Mouse (Mus musculus) liver, embryonic 12.5 days (tissue): ENCODE measurements at regions not wholly inside any gene's neighbourhood (a gene's known extent, or its start where the extent isn't known, plus 50 kb on each side); places are given as distances from the start of the nearest gene placed in this dataset.
A peak's percentile ranks its signal among the peaks of the same experiment; 100 is the strongest.

Experiments
- ATAC-seq: fragments of 200-750 bp; cut with Nextera tagmentation; 2 replicates; pipeline ENCODE4 v1.8.0; 2017; ENCODE audit warnings: moderate number of reproducible peaks, mild to moderate bottlenecking, moderate library complexity
- H3K27ac ChIP-seq: fragments of 300-500 bp; sonication (generic); 2 replicates; pipeline ENCODE4 v1.5.1; 2016; ENCODE audit warnings: mild to moderate bottlenecking
- H3K27me3 ChIP-seq: fragments of 300-500 bp; sonication (generic); replicated peaks from 2 replicates; pipeline ENCODE4 v1.6.1; 2016; ENCODE audit warnings: mild to moderate bottlenecking, moderate library complexity
- H3K36me3 ChIP-seq: fragments of 300-500 bp; sonication (generic); 2 replicates; pipeline ENCODE4 v1.6.1; 2016; ENCODE audit warnings: mild to moderate bottlenecking, moderate library complexity
- H3K4me1 ChIP-seq: fragments of 300-500 bp; sonication (generic); 2 replicates; pipeline ENCODE4 v1.6.1; 2016
- H3K4me2 ChIP-seq: fragments of 300-500 bp; sonication (generic); 2 replicates; pipeline ENCODE4 v1.6.1; 2016; ENCODE audit warnings: mild to moderate bottlenecking, moderate library complexity
- H3K4me3 ChIP-seq: fragments of 300-500 bp; sonication (generic); 2 replicates; pipeline ENCODE4 v1.5.1; 2016; ENCODE audit warnings: mild to moderate bottlenecking, moderate library complexity
- H3K9ac ChIP-seq: fragments of 300-500 bp; sonication (generic); 2 replicates; pipeline ENCODE4 v1.6.1; 2016; ENCODE audit warnings: mild to moderate bottlenecking, moderate library complexity
- H3K9me3 ChIP-seq: fragments of 300-500 bp; sonication (generic); replicated peaks from 2 replicates; pipeline ENCODE4 v1.6.1; 2016; ENCODE audit warnings: mild to moderate bottlenecking, moderate library complexity
- WGBS: fragments of 180-500 bp; shearing (Covaris S2); methylation state at CpG from one replicate; pipeline ENCODE4 v1.1.7; 2016; ENCODE audit not compliant: insufficient replicate concordance; 5-methylcytosine and 5-hydroxymethylcytosine counted together

GRCm38 (mm10) chr1:75988496-75988895 lies 442.4 kb downstream of the Slc4a3 start:
- Histone ChIP-seq H3K4me2 (no peak overlapping the region), H3K27ac (no peak overlapping the region), H3K4me1 (no peaks in the 10 kb centered on the region), H3K9me3 (no peaks in the 10 kb centered on the region), H3K9ac (no peak overlapping the region), H3K4me3 (no peak overlapping the region), H3K27me3 (no peaks in the 10 kb centered on the region), H3K36me3 (no peaks in the 10 kb centered on the region)
- WGBS: 56% methylated on average over 3 of the region's 3 CpGs
- ATAC-seq: no peak

GRCm38 (mm10) chr1:75992039-75992438 lies 446.0 kb downstream of the Slc4a3 start:
- H3K9ac ChIP-seq: no peak overlapping the region
- H3K9me3 ChIP-seq: no peaks in the 10 kb centered on the region
- ATAC-seq: no peak
- no peak overlapping the region for H3K4me2 ChIP-seq
- H3K27me3 ChIP-seq: no peaks in the 10 kb centered on the region
- 63% methylated on average over 3 of the region's 3 CpGs for WGBS
- H3K4me1 ChIP-seq: no peaks in the 10 kb centered on the region
- no peak overlapping the region for H3K27ac ChIP-seq
- no peak overlapping the region for H3K4me3 ChIP-seq
- H3K36me3 ChIP-seq: no peaks in the 10 kb centered on the region

- WGBS: 44% methylated on average over 3 of the region's 3 CpGs
- no peaks in the 10 kb centered on the region for H3K4me1 ChIP-seq
- H3K4me2 ChIP-seq: no peak overlapping the region
- H3K9me3 ChIP-seq: no peaks in the 10 kb centered on the region
- no peak overlapping the region for H3K4me3 ChIP-seq
- no peaks in the 10 kb centered on the region for H3K27me3 ChIP-seq
- H3K9ac ChIP-seq: no peak overlapping the region
- H3K36me3 ChIP-seq: no peaks in the 10 kb centered on the region
- no peak for ATAC-seq
- no peak overlapping the region for H3K27ac ChIP-seq
These were observed 451.2 kb downstream of the Slc4a3 start for GRCm38 (mm10) chr1:75997222-75997621.

GRCm38 (mm10) chr1:76001124-76001523 lies 455.1 kb downstream of the Slc4a3 start:
- Histone ChIP-seq H3K9ac (no peak overlapping the region), H3K4me2 (no peak overlapping the region), H3K4me1 (no peaks in the 10 kb centered on the region), H3K9me3 (no peaks in the 10 kb centered on the region), H3K36me3 (no peaks in the 10 kb centered on the region), H3K27me3 (no peaks in the 10 kb centered on the region), H3K4me3 (no peak overlapping the region), H3K27ac (no peak overlapping the region)
- WGBS: 74% methylated on average over 9 of the region's 9 CpGs
- ATAC-seq: no peak

GRCm38 (mm10) chr1:76009601-76010000 lies 463.5 kb downstream of the Slc4a3 start:
- no peaks in the 10 kb centered on the region for H3K27me3 ChIP-seq
- H3K36me3 ChIP-seq: no peaks in the 10 kb centered on the region
- no peak overlapping the region for H3K4me3 ChIP-seq
- no peaks in the 10 kb centered on the region for H3K9me3 ChIP-seq
- no peak overlapping the region for H3K9ac ChIP-seq
- no peak overlapping the region for H3K4me2 ChIP-seq
- no peak overlapping the region for H3K27ac ChIP-seq
- ATAC-seq: no peak
- WGBS: 15% methylated on average over 3 of the region's 3 CpGs
- no peaks in the 10 kb centered on the region for H3K4me1 ChIP-seq

DNA sequence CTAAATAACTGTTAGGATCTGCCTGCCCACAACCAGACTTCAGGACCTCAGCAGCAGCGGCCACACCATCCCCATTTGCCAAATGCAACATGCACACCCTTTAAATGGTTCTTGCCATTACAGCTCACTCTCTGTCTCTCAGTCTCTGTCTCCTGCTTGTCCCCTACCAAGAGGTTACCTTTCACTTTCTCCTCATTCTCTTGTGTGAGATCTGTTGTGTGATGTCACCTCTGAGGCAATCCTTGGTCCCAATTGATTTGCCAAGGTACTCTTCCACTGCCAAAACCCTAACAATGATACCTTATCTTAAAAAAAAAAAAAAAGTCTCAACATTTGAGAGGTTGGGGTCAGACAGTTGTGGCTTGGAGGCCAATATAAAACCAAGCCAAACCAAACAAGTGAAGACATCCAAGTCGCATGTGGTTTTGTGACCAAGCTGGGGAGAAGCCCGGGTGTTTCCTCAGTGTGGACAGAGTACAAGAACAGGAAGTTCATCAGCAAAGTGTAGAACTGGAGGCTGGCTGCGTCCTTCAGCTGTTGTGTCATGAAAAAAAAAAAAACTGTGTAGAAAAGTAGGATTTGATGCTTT lies 464.2 kb downstream of the Slc4a3 start:
- H3K27me3 ChIP-seq: no peaks in the 10 kb centered on the region
- no peak overlapping the region for H3K4me2 ChIP-seq
- 31% methylated on average over 4 of the region's 4 CpGs for WGBS
- no peaks in the 10 kb centered on the region for H3K36me3 ChIP-seq
- H3K4me3 ChIP-seq: no peak overlapping the region
- no peak overlapping the region for H3K27ac ChIP-seq
- no peak for ATAC-seq
- H3K9me3 ChIP-seq: no peaks in the 10 kb centered on the region
- H3K4me1 ChIP-seq: no peaks in the 10 kb centered on the region
- no peak overlapping the region for H3K9ac ChIP-seq

- H3K4me3 ChIP-seq: no peak overlapping the region
- H3K36me3 ChIP-seq: no peaks in the 10 kb centered on the region
- no peaks in the 10 kb centered on the region for H3K27me3 ChIP-seq
- H3K27ac ChIP-seq: no peak overlapping the region
- H3K9me3 ChIP-seq: no peaks in the 10 kb centered on the region
- no peak for ATAC-seq
- H3K9ac ChIP-seq: no peak overlapping the region
- 57% methylated on average over 6 of the region's 6 CpGs for WGBS
- H3K4me1 ChIP-seq: no peaks in the 10 kb centered on the region
- H3K4me2 ChIP-seq: no peak overlapping the region
These were observed 472.5 kb downstream of the Slc4a3 start for GRCm38 (mm10) chr1:76018588-76018987.

DNA sequence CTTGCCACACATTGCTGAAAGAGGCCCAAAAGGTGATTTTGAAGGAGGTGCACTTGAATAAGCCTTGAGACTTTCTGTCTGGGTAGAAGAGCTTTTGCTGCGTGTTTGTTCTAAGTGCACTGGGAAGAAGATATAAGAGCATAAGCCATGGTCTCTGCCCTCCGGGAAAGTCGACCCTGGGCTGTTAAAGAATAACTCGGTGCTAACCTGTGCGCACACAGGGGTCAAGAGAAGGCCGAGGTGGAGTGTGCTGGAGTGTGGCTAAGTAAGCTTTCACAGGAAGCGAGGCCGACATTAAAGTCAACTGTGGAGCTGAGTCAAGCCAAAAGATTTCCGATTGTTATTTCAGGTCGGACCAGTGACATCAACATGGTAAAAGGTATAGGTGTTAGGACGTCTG lies 473.0 kb downstream of the Slc4a3 start:
- ATAC-seq: peak; percentile 62
- WGBS: 60% methylated on average over 11 of the region's 11 CpGs
- no peaks in the 10 kb centered on the region for H3K36me3 ChIP-seq

GRCm38 (mm10) chr1:76024650-76025049 lies 478.6 kb downstream of the Slc4a3 start:
- no peak for ATAC-seq
- H3K27me3 ChIP-seq: no peaks in the 10 kb centered on the region
- WGBS: 72% methylated on average over 3 of the region's 3 CpGs
- H3K4me2 ChIP-seq: no peak overlapping the region
- H3K4me3 ChIP-seq: no peak overlapping the region
- no peaks in the 10 kb centered on the region for H3K4me1 ChIP-seq
- no peaks in the 10 kb centered on the region for H3K9me3 ChIP-seq
- H3K36me3 ChIP-seq: no peaks in the 10 kb centered on the region
- no peak overlapping the region for H3K9ac ChIP-seq
- H3K27ac ChIP-seq: no peak overlapping the region

More for the DNA sequence above, 473.0 kb downstream of the Slc4a3 start:
- no peak overlapping the region for H3K9ac ChIP-seq
- 0 out of 2 replicates have a peak overlapping the region, but pooled peaks have one; percentile 14 for H3K27ac ChIP-seq
- no peaks in the 10 kb centered on the region for H3K4me1 ChIP-seq
- H3K27me3 ChIP-seq: no peaks in the 10 kb centered on the region
- no peaks in the 10 kb centered on the region for H3K9me3 ChIP-seq
- H3K4me2 ChIP-seq: no peak overlapping the region
- H3K4me3 ChIP-seq: no peak overlapping the region

- H3K27me3 ChIP-seq: no peaks in the 10 kb centered on the region
- no peak overlapping the region for H3K9ac ChIP-seq
- no peak for ATAC-seq
- 64% methylated on average over 4 of the region's 4 CpGs for WGBS
- H3K9me3 ChIP-seq: no peaks in the 10 kb centered on the region
- H3K36me3 ChIP-seq: no peaks in the 10 kb centered on the region
- no peak overlapping the region for H3K27ac ChIP-seq
- H3K4me3 ChIP-seq: no peak overlapping the region
- no peak overlapping the region for H3K4me2 ChIP-seq
- no peaks in the 10 kb centered on the region for H3K4me1 ChIP-seq
These were observed 479.3 kb downstream of the Slc4a3 start for GRCm38 (mm10) chr1:76025389-76025788.

DNA sequence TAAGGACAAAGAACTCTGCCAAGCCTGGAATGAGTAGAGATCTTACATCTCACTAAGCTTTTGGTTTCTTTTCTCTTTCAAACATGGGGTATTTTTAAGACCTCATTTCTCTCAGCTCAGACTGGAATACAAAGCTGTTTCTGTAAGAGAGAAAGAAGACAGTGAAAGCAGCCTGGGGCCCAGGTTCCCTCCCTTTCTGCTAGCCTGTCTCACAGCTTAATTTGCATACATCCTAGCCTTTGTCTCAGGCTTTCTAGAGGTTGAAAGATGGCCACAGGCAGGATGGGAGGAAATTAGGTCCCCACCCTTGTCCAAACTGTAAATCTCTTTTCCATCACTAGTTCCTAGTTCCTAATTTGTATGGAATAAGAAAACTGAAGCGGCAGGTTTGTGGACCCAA lies 483.0 kb downstream of the Slc4a3 start:
- no peaks in the 10 kb centered on the region for H3K4me1 ChIP-seq
- H3K36me3 ChIP-seq: no peaks in the 10 kb centered on the region
- no peak overlapping the region for H3K4me2 ChIP-seq
- H3K4me3 ChIP-seq: no peak overlapping the region
- H3K9ac ChIP-seq: no peak overlapping the region
- H3K27me3 ChIP-seq: no peaks in the 10 kb centered on the region
- no peak for ATAC-seq
- no peaks in the 10 kb centered on the region for H3K9me3 ChIP-seq
- 35% methylated on average over 1 of the region's 1 CpGs for WGBS
- no peak overlapping the region for H3K27ac ChIP-seq

GRCm38 (mm10) chr1:76031171-76031922 lies 485.3 kb downstream of the Slc4a3 start:
- Histone ChIP-seq H3K27ac (no peak overlapping the region), H3K9me3 (no peaks in the 10 kb centered on the region), H3K9ac (no peak overlapping the region), H3K4me2 (no peak overlapping the region), H3K4me1 (no peaks in the 10 kb centered on the region), H3K36me3 (no peaks in the 10 kb centered on the region), H3K27me3 (no peaks in the 10 kb centered on the region), H3K4me3 (no peak overlapping the region)
- 54% methylated on average over 11 of the region's 11 CpGs for WGBS
- no peak for ATAC-seq

DNA sequence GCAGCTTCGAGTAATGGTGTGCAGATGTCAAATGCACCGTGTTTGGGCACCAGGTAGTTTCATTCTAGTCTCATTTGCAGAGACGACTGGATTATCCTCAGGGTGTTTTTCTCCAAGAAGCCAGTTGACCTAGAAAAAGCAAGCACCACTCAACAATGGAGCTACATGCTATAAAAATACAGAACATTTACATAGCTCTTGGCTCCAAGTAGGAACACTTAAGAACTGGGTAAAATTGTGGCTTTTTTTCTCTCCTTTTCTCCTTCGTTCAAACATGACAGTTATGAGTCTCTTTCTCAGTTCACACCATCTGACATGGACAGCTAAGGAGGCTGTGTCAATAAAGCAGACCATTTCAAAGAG lies 485.8 kb downstream of the Slc4a3 start:
- H3K4me1 ChIP-seq: no peaks in the 10 kb centered on the region
- no peak overlapping the region; the same call in 1 of the 2 replicates for H3K27ac ChIP-seq
- no peaks in the 10 kb centered on the region for H3K27me3 ChIP-seq
- H3K9me3 ChIP-seq: no peaks in the 10 kb centered on the region
- H3K4me3 ChIP-seq: no peak overlapping the region
- no peak overlapping the region for H3K4me2 ChIP-seq
- WGBS: 58% methylated on average over 4 of the region's 4 CpGs
- no peak for ATAC-seq
- H3K9ac ChIP-seq: no peak overlapping the region
- H3K36me3 ChIP-seq: no peaks in the 10 kb centered on the region
